Mouse (Mus musculus): Measurements from ENCODE around the gene Olfr384.

DNA sequence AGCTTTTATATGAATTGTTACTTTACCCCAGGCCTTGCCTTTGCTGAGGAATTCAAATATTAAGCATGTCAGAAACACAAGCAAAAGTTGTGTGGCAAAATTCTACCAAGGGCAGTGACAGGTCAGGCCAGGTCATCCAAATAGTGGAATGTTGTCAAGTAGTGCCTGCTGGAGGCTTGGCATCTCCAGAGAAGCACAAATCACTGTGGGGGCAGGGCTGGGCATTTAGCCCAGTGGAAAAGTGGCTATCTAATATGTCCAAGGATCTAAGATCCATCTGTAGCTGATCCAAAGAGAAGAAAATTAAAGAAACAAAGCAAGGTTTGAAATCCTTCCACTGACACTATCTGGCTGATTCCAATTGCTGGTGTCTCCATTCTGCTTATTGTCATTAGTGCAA, 18.5 kb upstream of the Olfr384 start:
- TF ChIP-seq CTCF (conservative IDR thresholded peaks at IDR 0.05; ENCODE audit: low read length) (no peak), NANOG (IDR thresholded peaks at IDR 0.05; ENCODE audit: borderline replicate concordance, low read length) (no peak), POU5F1 (IDR thresholded peaks at IDR 0.05; ENCODE audit: borderline replicate concordance, low read length) (no peak)

Measured in E14TG2a.4 (cell line).